Mouse (Mus musculus) heart, embryonic 15.5 days (tissue): ENCODE measurements at regions not wholly inside any gene's neighbourhood (a gene's known extent, or its start where the extent isn't known, plus 50 kb on each side); places are given as distances from the start of the nearest gene placed in this dataset.

Source experiments
- ATAC-seq: fragments of 200-750 bp; cut with Nextera tagmentation; replicated peaks from 2 replicates; pipeline ENCODE4 v1.8.0; 2017; ENCODE audit warnings: low read depth, moderate TSS enrichment; ENCODE audit not compliant: insufficient number of reproducible peaks, insufficient read depth, low FRiP score
- H3K27ac ChIP-seq: fragments of 300-500 bp; sonication (generic); 2 replicates; pipeline ENCODE4 v1.5.1; 2015; ENCODE audit warnings: mild to moderate bottlenecking, inconsistent platforms
- H3K27me3 ChIP-seq: fragments of 300-500 bp; sonication (generic); 2 replicates; pipeline ENCODE4 v1.6.1; 2015; ENCODE audit warnings: inconsistent platforms
- H3K36me3 ChIP-seq: fragments of 300-500 bp; sonication (generic); 2 replicates; pipeline ENCODE4 v1.6.1; 2015; ENCODE audit warnings: mild to moderate bottlenecking, inconsistent platforms
- H3K4me1 ChIP-seq: fragments of 300-500 bp; sonication (generic); replicated peaks from 2 replicates; pipeline ENCODE4 v1.6.1; 2015; ENCODE audit warnings: inconsistent platforms
- H3K4me2 ChIP-seq: fragments of 300-500 bp; sonication (generic); 2 replicates; pipeline ENCODE4 v1.6.1; 2015; ENCODE audit warnings: inconsistent platforms, mild to moderate bottlenecking, moderate library complexity
- H3K4me3 ChIP-seq: fragments of 300-500 bp; sonication (generic); 2 replicates; pipeline ENCODE4 v1.5.1; 2015; ENCODE audit warnings: mild to moderate bottlenecking, inconsistent platforms
- H3K9ac ChIP-seq: fragments of 300-500 bp; sonication (generic); 2 replicates; pipeline ENCODE4 v1.6.1; 2015; ENCODE audit warnings: mild to moderate bottlenecking, inconsistent platforms
- H3K9me3 ChIP-seq: fragments of 300-500 bp; sonication (generic); replicated peaks from 2 replicates; pipeline ENCODE4 v1.6.1; 2016; ENCODE audit warnings: inconsistent platforms
- WGBS: fragments of 180-500 bp; shearing (Covaris S2); methylation state at CpG from one replicate; pipeline ENCODE4 v1.1.7; 2015; ENCODE audit warnings: mixed read lengths; 5-methylcytosine and 5-hydroxymethylcytosine counted together

GRCm38 (mm10) chr6:117255399-117256098, 87.2 kb downstream of the Cxcl12 start:
- Histone ChIP-seq H3K9me3 (no peaks in the 10 kb centered on the region), H3K4me1 (peaks cover 35% of the 10 kb centered on the region), H3K4me2 (no peak overlapping the region), H3K36me3 (no peaks in the 10 kb centered on the region), H3K27me3 (no peaks in the 10 kb centered on the region), H3K4me3 (no peak overlapping the region), H3K27ac (no peak overlapping the region), H3K9ac (no peak overlapping the region)
- no peak for ATAC-seq
- WGBS: 72% methylated on average over 3 of the region's 3 CpGs

- no peak overlapping the region for H3K4me2 ChIP-seq
- ATAC-seq: no peak
- 84% methylated on average over 2 of the region's 2 CpGs for WGBS
- H3K27ac ChIP-seq: no peak overlapping the region
- H3K4me1 ChIP-seq: peaks cover 35% of the 10 kb centered on the region
- no peaks in the 10 kb centered on the region for H3K36me3 ChIP-seq
- no peak overlapping the region for H3K9ac ChIP-seq
- H3K9me3 ChIP-seq: no peaks in the 10 kb centered on the region
- no peak overlapping the region for H3K4me3 ChIP-seq
- H3K27me3 ChIP-seq: no peaks in the 10 kb centered on the region
Measured at GRCm38 (mm10) chr6:117256099-117256471, 87.8 kb downstream of the Cxcl12 start.

GRCm38 (mm10) chr6:117257591-117257990, 89.3 kb downstream of the Cxcl12 start:
- no peaks in the 10 kb centered on the region for H3K27me3 ChIP-seq
- H3K4me1 ChIP-seq: peaks cover 23% of the 10 kb centered on the region
- no peak overlapping the region for H3K4me3 ChIP-seq
- no peaks in the 10 kb centered on the region for H3K9me3 ChIP-seq
- no peak overlapping the region for H3K9ac ChIP-seq
- no peak overlapping the region for H3K27ac ChIP-seq
- WGBS: 93% methylated on average over 4 of the region's 4 CpGs
- H3K36me3 ChIP-seq: no peaks in the 10 kb centered on the region
- no peak overlapping the region for H3K4me2 ChIP-seq
- no peak for ATAC-seq

- ATAC-seq: no peak
- no peaks in the 10 kb centered on the region for H3K27me3 ChIP-seq
- H3K9ac ChIP-seq: no peak overlapping the region
- no peaks in the 10 kb centered on the region for H3K9me3 ChIP-seq
- H3K36me3 ChIP-seq: no peaks in the 10 kb centered on the region
- H3K4me1 ChIP-seq: peaks cover 11% of the 10 kb centered on the region
- no peak overlapping the region for H3K27ac ChIP-seq
- H3K4me2 ChIP-seq: no peak overlapping the region
- WGBS: 36% methylated on average over 1 of the region's 1 CpGs
- no peak overlapping the region for H3K4me3 ChIP-seq
Measured at GRCm38 (mm10) chr6:117267906-117268305, 99.6 kb downstream of the Cxcl12 start.

GRCm38 (mm10) chr6:117268376-117268775, 100.0 kb downstream of the Cxcl12 start:
- Histone ChIP-seq H3K27me3 (no peaks in the 10 kb centered on the region), H3K9ac (no peak overlapping the region), H3K9me3 (no peaks in the 10 kb centered on the region), H3K4me1 (peaks cover 11% of the 10 kb centered on the region), H3K27ac (no peak overlapping the region), H3K4me3 (no peak overlapping the region), H3K36me3 (no peaks in the 10 kb centered on the region), H3K4me2 (no peak overlapping the region)
- ATAC-seq: no peak
- 70% methylated on average over 2 of the region's 2 CpGs for WGBS

- peaks cover 12% of the 10 kb centered on the region for H3K4me1 ChIP-seq
- no peak for ATAC-seq
- 70% methylated on average over 3 of the region's 3 CpGs for WGBS
Measured at GRCm38 (mm10) chr6:117270261-117270660, 101.9 kb downstream of the Cxcl12 start.

GRCm38 (mm10) chr6:117271562-117272226, 103.4 kb downstream of the Cxcl12 start:
- no peak overlapping the region for H3K9ac ChIP-seq
- H3K4me2 ChIP-seq: no peak overlapping the region
- H3K27me3 ChIP-seq: no peaks in the 10 kb centered on the region
- H3K4me3 ChIP-seq: no peak overlapping the region
- H3K27ac ChIP-seq: no peak overlapping the region
- H3K9me3 ChIP-seq: no peaks in the 10 kb centered on the region
- H3K4me1 ChIP-seq: peaks cover 10% of the 10 kb centered on the region
- H3K36me3 ChIP-seq: no peaks in the 10 kb centered on the region
- WGBS: 68% methylated on average over 12 of the region's 12 CpGs
- no peak for ATAC-seq

More at GRCm38 (mm10) chr6:117270261-117270660, 101.9 kb downstream of the Cxcl12 start:
- Histone ChIP-seq H3K4me2 (no peak overlapping the region), H3K9ac (no peak overlapping the region), H3K9me3 (no peaks in the 10 kb centered on the region), H3K36me3 (no peaks in the 10 kb centered on the region), H3K4me3 (no peak overlapping the region), H3K27me3 (no peaks in the 10 kb centered on the region), H3K27ac (no peak overlapping the region)

- Histone ChIP-seq H3K4me2 (no peak overlapping the region), H3K4me3 (no peak overlapping the region), H3K4me1 (peaks cover 10% of the 10 kb centered on the region), H3K9ac (no peak overlapping the region), H3K9me3 (no peaks in the 10 kb centered on the region), H3K27ac (no peak overlapping the region), H3K27me3 (no peaks in the 10 kb centered on the region), H3K36me3 (no peaks in the 10 kb centered on the region)
- 74% methylated on average over 9 of the region's 9 CpGs for WGBS
- no peak for ATAC-seq
Measured at GRCm38 (mm10) chr6:117272227-117272955, 104.1 kb downstream of the Cxcl12 start.

- no peaks in the 10 kb centered on the region for H3K27me3 ChIP-seq
- peaks cover 26% of the 10 kb centered on the region for H3K4me1 ChIP-seq
- 0 out of 2 replicates have a peak overlapping the region, but pooled peaks have one; percentile 12 for H3K27ac ChIP-seq
- no peak overlapping the region for H3K4me2 ChIP-seq
- no peaks in the 10 kb centered on the region for H3K9me3 ChIP-seq
- H3K4me3 ChIP-seq: no peak overlapping the region
- ATAC-seq: no peak
- 46% methylated on average over 5 of the region's 5 CpGs for WGBS
- H3K9ac ChIP-seq: no peak overlapping the region
- H3K36me3 ChIP-seq: no peaks in the 10 kb centered on the region
Measured at GRCm38 (mm10) chr6:117275915-117276314, 107.6 kb downstream of the Cxcl12 start.

GRCm38 (mm10) chr6:117276850-117277249, 108.5 kb downstream of the Cxcl12 start:
- Histone ChIP-seq H3K4me3 (no peak overlapping the region), H3K27me3 (no peaks in the 10 kb centered on the region), H3K9ac (no peak overlapping the region), H3K9me3 (no peaks in the 10 kb centered on the region), H3K36me3 (no peaks in the 10 kb centered on the region), H3K4me1 (peaks cover 23% of the 10 kb centered on the region), H3K27ac (no peak overlapping the region), H3K4me2 (no peak overlapping the region)
- no peak for ATAC-seq
- 62% methylated on average over 3 of the region's 3 CpGs for WGBS

GRCm38 (mm10) chr6:117279297-117279696, 111.0 kb downstream of the Cxcl12 start:
- Histone ChIP-seq H3K4me3 (no peak overlapping the region), H3K9ac (no peak overlapping the region), H3K36me3 (no peaks in the 10 kb centered on the region), H3K4me2 (no peak overlapping the region), H3K9me3 (no peaks in the 10 kb centered on the region), H3K27ac (no peak overlapping the region), H3K4me1 (peaks cover 23% of the 10 kb centered on the region), H3K27me3 (no peaks in the 10 kb centered on the region)
- no peak for ATAC-seq
